Mouse (Mus musculus) heart, postnatal 0 days (tissue): ENCODE results near the gene Ogg1. TPM values are rescaled to one million over a fixed set of nuclear protein-coding genes. Genes with fewer than 3 reads are reported as not detected.

Source experiments
- ATAC-seq: fragments of 200-750 bp; cut with Nextera tagmentation; 2 replicates; pipeline ENCODE4 v1.8.0; 2017; ENCODE audit warnings: low read depth, moderate number of reproducible peaks, moderate library complexity; ENCODE audit not compliant: insufficient read depth
- DNase-seq: peaks from one replicate; pipeline ENCODE4 v3.0.0-alpha.2; 2016; ENCODE audit warnings: low spot score
- H3K27ac ChIP-seq: fragments of 300-500 bp; sonication (generic); 2 replicates; pipeline ENCODE4 v1.5.1; 2014; ENCODE audit warnings: low read depth, mild to moderate bottlenecking
- H3K27me3 ChIP-seq: fragments of 300-500 bp; sonication (generic); 2 replicates; pipeline ENCODE4 v1.6.1; 2014; ENCODE audit warnings: low read length, mixed read lengths; ENCODE audit not compliant: control insufficient read depth, insufficient read depth
- H3K36me3 ChIP-seq: fragments of 300-500 bp; sonication (generic); replicated peaks from 2 replicates; pipeline ENCODE4 v1.6.1; 2014; ENCODE audit warnings: low read length, mixed read lengths; ENCODE audit not compliant: control insufficient read depth, insufficient read depth
- H3K4me1 ChIP-seq: fragments of 300-500 bp; sonication (generic); 2 replicates; pipeline ENCODE4 v1.6.1; 2014; ENCODE audit warnings: antibody characterized with exemption; ENCODE audit not compliant: control insufficient read depth, insufficient read depth
- H3K4me2 ChIP-seq: fragments of 300-500 bp; sonication (generic); 2 replicates; pipeline ENCODE4 v1.6.1; 2014; ENCODE audit warnings: low read depth, mild to moderate bottlenecking, low read length, moderate library complexity
- H3K4me3 ChIP-seq: fragments of 300-500 bp; sonication (generic); 2 replicates; pipeline ENCODE4 v1.5.1; 2014; ENCODE audit warnings: low read depth, low read length
- H3K9ac ChIP-seq: fragments of 300-500 bp; sonication (generic); replicated peaks from 2 replicates; pipeline ENCODE4 v1.6.1; 2014; ENCODE audit warnings: low read depth, low read length, mixed read lengths
- H3K9me3 ChIP-seq: fragments of 300-500 bp; sonication (generic); replicated peaks from 2 replicates; pipeline ENCODE4 v1.6.1; 2016; ENCODE audit warnings: low read length; ENCODE audit not compliant: control insufficient read depth
- CTCF ChIP-seq: IDR thresholded peaks from 2 replicates; pipeline ENCODE4 v1.5.1; 2016; ENCODE audit warnings: antibody characterized with exemption, control low read depth, low read depth
- EP300 ChIP-seq: IDR thresholded peaks from 2 replicates; pipeline ENCODE4 v1.6.1; 2016; ENCODE audit warnings: antibody characterized with exemption, low read depth
- WGBS: fragments of 180-500 bp; shearing (Covaris S2); extraction: QIAGEN DNeasy Blood & Tissue Kit; methylation state at CpG from one replicate; pipeline ENCODE4 v1.1.7; 2014; 5-methylcytosine and 5-hydroxymethylcytosine counted together
- polyA plus RNA-seq: library from polyadenylated mRNA; unstranded; fragments of >200 nt; fragmentation: Nextera tagmentation; extraction: Ambion mirVana; gene quantifications from 2 replicates; pipeline ENCODE4 v1.2.1, GENCODE M21; 2015
- total RNA-seq: library from RNA; depleted of rRNA; stranded (reverse); fragments of >200 nt; gene quantifications from 2 replicates; pipeline ENCODE4 v1.2.3, GENCODE M21; 2014; ENCODE audit warnings: low replicate concordance

Gene Ogg1
- total and polyA plus RNA-seq, 2 experiments from 2014 or later, result 6.4 to 12.6 TPM

DNA sequence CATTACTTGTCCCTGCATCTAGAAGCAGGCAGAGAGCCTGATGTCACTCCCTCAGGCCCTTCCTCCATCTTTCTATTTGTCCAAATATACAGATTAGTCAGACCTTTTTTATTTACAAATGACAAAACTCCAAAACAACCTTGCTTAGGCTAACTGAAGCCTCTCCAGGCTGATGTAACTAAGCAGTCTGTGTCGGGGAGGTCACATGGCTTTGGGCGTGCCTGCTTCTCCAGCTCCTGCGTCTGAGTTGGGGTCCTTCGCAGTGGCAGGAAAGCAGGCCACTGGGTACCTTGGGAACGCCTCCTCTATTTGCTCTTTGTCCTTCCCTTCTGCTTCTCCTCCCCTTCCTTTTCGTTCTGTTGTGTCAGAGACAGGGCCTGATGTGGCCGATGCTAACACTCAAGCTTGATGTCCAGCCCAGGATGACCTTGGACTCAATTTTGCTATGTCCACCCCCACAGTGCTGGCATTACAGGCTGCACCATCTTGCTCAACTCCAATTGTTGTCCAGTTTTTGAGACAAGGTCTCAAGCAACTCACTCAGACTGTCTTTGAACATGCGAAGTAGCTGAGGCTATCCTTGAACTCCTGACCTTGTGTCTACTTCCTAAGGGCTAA lies 37.9 kb downstream of the Ogg1 start:
- Histone ChIP-seq H3K27ac (no peak overlapping the region), H3K4me3 (no peak overlapping the region)
- 73% methylated on average over 8 of the region's 8 CpGs for WGBS

DNA sequence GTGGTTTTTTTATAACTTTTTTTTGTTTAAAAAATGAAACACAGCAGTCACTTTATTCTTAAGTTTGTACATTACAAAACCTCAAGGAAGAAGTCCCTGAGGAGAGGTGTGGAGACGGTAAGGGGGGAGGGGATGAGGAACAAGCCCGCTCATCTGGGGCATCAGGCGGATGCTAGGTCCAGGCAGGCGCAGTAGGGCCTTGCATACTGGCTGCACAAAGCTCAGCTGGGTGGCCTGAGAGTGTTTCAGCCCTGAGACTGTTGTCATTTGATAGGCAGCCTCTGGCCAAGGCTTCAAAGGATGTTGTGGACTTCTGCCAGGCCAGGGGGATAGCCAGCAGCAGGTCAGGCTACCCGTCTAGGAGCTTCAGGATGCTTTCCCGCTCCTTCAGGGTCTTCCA lies 39.9 kb downstream of the Ogg1 start:
- H3K36me3 ChIP-seq, result peaks cover 53% of the 10 kb centered on the region
- H3K4me3 ChIP-seq, result no peak overlapping the region
- no peaks in the 10 kb centered on the region for H3K27me3 ChIP-seq
- no peak overlapping the region for H3K4me2 ChIP-seq
- H3K9me3 ChIP-seq, result no peaks in the 10 kb centered on the region
- ATAC-seq (no peak), DNase-seq (no peak)
- no peak overlapping the region for H3K27ac ChIP-seq
- TF ChIP-seq CTCF (no peak), EP300 (no peak)
- no peaks in the 10 kb centered on the region for H3K4me1 ChIP-seq
- no peak overlapping the region for H3K9ac ChIP-seq
- 88% methylated on average over 6 of the region's 6 CpGs for WGBS

More for the DNA sequence above, 37.9 kb downstream of the Ogg1 start:
- ATAC-seq (no peak), DNase-seq (no peak)
- peaks cover 33% of the 10 kb centered on the region for H3K36me3 ChIP-seq
- no peaks in the 10 kb centered on the region for H3K27me3 ChIP-seq
- TF ChIP-seq EP300, result no peak
- TF ChIP-seq CTCF, result no peak
- H3K9me3 ChIP-seq, result no peaks in the 10 kb centered on the region
- no peak overlapping the region for H3K4me2 ChIP-seq
- no peaks in the 10 kb centered on the region for H3K4me1 ChIP-seq
- H3K9ac ChIP-seq, result no peak overlapping the region

DNA sequence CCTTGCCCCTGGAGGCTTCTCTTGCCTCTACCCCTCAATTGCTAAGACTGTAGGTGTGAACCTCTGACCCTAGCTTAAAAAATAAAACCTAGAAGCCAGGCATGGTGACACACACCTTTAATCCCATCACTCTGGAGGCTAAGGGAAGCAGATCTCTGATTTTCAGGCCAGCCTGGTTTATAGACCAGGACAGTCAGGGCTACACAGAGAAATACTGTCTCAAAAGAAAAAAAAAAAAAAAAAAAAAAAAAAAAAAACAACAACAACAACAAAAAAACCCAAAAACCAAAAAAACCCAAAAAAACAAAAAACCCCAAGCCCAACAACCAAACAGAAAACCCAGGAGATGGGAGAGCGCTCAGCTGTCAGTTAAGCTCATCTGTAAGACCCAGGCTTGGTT lies 40.8 kb downstream of the Ogg1 start:
- Histone ChIP-seq H3K4me3 (no peak overlapping the region), H3K4me1 (no peaks in the 10 kb centered on the region), H3K9me3 (no peaks in the 10 kb centered on the region), H3K36me3 (peaks cover 62% of the 10 kb centered on the region), H3K27me3 (no peaks in the 10 kb centered on the region), H3K9ac (no peak overlapping the region), H3K27ac (no peak overlapping the region), H3K4me2 (no peak overlapping the region)
- 93% methylated on average over 1 of the region's 1 CpGs for WGBS
- ATAC-seq (no peak), DNase-seq (no peak)
- TF ChIP-seq EP300 (no peak), CTCF (no peak)

DNA sequence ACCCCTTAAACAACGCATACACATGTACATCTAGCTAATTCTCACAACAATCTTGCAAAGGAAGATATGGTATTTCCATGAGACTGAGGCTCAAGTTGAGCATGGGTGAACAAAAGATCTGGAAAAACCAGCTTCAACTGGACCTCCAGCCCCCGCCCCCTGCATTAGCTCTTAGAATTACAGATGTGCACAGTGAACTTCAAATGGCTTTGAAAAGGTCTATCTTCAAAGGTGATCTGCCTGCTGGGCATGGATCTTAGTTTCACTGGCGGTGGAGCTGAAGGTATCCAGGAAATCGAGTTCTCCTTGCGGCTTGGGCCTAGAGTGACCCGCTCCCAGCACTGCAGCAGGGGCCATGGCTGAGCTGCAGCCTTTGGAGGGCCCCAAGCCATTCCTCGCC lies 41.4 kb downstream of the Ogg1 start:
- ATAC-seq (no peak), DNase-seq (no peak)
- WGBS, result 89% methylated on average over 7 of the region's 7 CpGs
- H3K4me1 ChIP-seq, result no peaks in the 10 kb centered on the region
- TF ChIP-seq CTCF (no peak), EP300 (no peak)
- H3K27me3 ChIP-seq, result no peaks in the 10 kb centered on the region
- H3K4me3 ChIP-seq, result no peak overlapping the region
- no peak overlapping the region for H3K27ac ChIP-seq
- no peak overlapping the region for H3K4me2 ChIP-seq
- H3K9me3 ChIP-seq, result no peaks in the 10 kb centered on the region
- H3K9ac ChIP-seq, result no peak overlapping the region
- peaks cover 68% of the 10 kb centered on the region for H3K36me3 ChIP-seq

DNA sequence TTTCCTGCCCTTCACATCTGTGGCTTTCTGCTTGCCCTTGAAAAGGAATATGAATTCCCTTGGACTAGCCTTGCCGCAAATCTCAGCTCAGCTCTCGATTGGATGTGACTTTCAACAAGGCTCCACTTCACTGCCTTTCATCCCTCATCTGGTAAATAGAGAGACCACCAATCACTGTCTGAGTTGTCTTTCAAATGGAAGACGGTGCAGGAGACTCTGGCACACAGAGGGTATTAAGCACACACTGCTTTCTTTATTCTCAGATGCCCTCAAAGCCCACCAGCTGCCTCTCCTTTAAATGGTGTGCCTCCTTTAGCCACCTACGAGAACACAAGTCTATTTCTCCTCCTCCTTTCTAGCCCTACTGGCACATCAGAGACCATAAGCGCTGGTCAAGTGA lies 41.8 kb downstream of the Ogg1 start:
- Histone ChIP-seq H3K4me2 (no peak overlapping the region), H3K4me3 (no peak overlapping the region), H3K27me3 (no peaks in the 10 kb centered on the region), H3K36me3 (peaks cover 72% of the 10 kb centered on the region), H3K27ac (no peak overlapping the region), H3K9ac (no peak overlapping the region), H3K9me3 (no peaks in the 10 kb centered on the region), H3K4me1 (no peaks in the 10 kb centered on the region)
- DNase-seq (no peak), ATAC-seq (no peak)
- 82% methylated on average over 5 of the region's 5 CpGs for WGBS
- TF ChIP-seq CTCF (no peak), EP300 (no peak)
